Mouse (Mus musculus): ENCODE measurements around the gene March5.
A peak's percentile ranks its signal among the peaks of the same experiment; 100 is the strongest.
"Not testable (repeated sequence)": the region's sequence is repeated elsewhere in the genome, so short reads cannot be mapped to it uniquely, and the experiment has no call there.

March5 gene

DNA sequence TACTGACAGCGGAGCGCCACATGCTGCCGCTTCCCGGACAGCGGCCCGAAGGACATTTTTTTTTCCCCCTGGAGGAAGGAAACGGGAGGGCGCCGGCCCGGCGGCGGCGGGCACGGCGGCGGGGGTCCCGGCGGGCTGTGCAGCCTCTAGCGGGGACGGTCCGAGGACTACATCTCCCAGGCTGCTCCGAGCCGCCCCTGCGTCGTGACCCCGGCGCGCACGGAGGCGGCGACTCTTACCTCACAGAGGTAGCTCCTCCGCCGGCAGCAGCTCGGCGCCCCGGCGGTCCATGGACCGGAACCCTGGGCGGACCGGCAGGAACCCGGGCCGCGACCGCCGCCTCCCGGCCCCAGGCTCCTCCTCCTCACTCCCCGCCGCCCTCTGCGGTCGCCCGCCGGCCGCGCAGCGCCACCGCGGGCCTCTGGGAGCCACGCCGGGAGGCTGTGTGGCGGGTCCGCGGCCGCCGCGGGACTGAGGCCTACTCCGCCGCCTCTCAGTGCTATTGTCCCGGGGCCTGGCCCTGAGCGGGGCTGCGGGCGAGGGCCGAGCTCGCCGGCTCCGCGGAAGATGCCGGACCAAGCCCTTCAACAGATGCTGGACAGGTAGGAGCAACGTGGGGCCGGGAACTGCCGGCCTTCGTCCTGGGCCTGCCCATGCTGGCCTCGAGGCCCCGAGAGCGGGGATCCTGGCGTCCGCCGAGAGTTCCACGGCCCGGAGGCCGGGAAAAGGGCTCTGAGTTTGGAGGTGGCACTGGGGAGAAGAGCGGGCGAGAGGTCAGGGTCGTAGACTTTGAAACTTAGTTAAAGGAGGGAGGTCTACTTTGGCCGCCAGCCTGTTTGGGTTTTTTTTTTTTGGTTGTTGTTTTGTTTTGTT is at the start of gene March5:
TSS of gene March5 (plus strand) at position 241 of the 873 bp plus-strand sequence.
- peak; percentile 90 for DNase-seq (ENCODE audit: low spot score in 2 of 2)

DNA sequence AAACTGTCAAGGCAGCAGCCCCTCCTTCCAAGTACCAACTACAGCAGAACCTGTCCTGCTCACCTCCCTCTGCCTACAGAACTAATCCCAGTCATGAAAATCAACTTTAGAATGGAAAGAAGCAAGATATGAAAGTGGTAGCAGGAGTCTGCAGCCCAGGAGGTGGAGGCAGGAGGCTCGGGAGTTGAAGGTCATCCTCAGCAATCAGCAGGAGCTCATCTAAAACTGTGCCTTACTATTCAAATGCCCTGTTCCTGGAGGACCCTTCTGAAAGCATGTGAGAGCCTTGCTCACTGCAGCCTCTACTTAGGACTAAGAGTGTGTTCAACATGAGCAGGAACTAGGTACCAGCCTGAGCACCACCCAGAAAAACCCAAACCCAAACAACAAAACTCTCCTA is 35.2 kb upstream of the March5 start:
- no peak for DNase-seq (ENCODE audit: low spot score in 2 of 2)

DNA sequence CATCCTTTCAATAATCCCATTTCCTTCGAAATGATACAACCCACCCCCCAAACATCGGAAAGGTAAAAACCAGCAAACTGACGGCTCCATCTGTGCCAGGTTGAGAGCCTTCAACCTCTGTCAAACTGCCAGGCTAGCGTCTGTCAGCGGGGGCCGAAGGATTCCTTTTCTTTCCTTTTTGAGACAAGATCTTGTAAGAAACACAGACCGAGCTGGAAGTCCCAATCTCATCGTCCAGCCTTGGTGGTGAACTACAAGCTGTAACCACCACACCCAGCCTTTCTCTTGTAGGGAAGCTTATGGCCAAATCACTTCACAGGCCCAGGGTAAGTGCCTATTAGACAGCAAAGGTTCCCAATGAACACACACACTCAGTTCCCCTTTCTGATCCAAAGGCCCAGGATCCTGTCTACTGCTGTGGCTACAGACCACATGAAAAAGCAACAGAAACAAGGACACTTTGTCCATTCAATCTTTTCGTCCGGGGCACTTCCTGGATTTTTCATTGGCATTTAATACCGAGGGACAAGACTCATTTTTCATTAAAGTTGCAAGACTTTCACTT is 34.7 kb upstream of the March5 start:
- no peak for DNase-seq (ENCODE audit: low spot score in 2 of 2)

DNA sequence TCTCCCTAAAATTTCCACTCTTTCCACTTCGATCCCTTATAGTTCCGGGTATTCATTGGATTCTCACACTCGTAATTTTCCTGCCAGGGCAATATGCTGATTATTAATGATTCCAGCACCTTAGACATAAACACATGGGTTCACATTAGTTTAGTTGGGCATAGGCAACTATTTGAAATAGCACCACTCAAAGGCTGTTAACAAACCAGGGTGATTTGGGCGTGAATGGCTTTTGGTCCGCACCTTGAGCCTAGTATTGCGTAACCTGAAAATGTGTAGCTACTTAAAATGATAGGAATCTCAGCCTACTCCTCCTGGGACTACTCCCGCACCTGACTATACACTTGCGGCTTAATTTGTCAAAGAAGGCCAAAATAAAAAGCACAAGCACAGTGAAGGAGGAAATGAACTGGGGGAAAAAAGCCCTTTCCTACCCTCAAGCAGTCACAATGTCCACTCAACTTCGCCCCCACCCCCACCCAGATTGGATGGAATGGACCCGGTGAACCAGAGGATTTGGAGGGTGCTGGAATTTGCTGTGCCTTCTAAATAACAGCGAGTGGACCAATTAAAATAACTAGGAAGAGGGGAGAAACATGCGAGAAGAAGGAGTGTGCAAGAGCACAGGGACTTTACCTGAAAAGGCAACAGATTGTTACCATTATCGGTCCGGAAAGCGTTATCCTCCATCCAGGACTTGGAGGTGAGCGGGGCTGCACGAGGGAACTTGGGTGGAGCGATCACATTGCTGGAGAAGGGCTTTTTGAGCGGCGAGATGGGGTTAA is 33.8 kb upstream of the March5 start:
- DNase-seq (ENCODE audit: low spot score in 2 of 2) = no peak

DNA sequence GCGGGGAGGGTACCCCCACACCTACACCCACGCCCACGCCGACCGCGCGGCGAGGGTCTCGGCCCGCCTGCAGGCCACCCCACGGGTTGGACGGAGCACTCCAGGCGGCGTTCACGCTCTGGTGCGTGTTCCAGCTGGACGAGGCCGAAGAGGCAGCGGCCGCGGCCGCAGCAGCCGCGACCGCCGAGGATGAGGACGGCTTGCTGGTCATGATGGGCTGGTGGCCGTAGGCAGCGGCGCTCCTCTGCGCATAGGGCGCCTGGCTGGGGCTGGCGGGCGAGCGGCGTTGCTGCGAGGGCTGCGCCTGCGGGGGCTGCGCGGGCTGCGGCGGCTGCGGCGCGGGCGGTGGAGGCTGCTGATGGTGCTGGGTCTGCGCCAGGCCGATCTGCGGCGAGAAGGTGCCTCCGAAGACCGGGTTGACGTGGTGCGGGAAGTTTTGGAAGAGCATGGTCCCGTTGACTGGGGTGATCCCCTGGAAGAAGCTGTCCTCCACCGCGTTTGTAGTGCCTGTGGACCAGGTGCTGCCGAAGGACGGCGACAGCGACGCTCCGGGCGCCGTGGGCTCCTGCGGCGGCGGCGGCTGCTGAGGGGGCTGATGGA is 33.1 kb upstream of the March5 start:
- DNase-seq (ENCODE audit: low spot score in 2 of 2) = peak in 1 of 2 experiments; percentile 4

DNA sequence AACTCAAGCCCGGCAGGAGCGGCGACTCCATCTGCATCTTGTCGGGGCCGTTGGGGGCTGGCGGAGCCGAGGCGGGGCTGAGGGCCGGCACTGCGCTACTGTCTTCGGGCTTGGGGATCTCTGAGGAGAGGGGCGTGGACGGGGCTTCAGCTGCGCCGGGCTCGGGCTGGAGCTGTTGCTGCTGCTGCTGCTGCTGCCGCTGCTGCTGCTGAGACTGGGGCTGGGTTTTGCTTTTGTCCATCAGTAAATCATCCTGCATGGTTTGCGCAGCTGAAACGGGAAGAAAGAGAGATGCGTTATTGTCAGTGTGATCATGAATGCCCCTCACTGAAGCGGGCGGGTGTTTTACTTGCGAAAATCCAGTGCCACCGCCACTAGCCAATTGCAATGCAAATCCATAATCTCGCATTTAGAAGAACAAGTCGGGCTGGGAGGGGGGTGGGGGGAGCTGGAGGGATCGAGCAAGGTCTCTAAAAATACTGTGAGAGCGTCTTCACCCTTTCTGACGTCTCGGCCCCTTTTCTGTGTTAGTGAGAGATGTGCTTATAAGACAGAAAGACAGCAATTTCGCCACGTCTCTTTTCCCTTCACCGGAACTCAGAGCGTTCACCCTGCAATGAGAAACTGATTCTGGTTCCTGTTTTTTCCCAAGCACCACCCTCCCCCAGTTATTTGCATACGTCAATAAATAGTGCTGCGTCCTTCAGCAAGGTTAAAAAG is 32.5 kb upstream of the March5 start:
- DNase-seq (ENCODE audit: low spot score in 2 of 2) = peak; percentile 26 to 52

DNA sequence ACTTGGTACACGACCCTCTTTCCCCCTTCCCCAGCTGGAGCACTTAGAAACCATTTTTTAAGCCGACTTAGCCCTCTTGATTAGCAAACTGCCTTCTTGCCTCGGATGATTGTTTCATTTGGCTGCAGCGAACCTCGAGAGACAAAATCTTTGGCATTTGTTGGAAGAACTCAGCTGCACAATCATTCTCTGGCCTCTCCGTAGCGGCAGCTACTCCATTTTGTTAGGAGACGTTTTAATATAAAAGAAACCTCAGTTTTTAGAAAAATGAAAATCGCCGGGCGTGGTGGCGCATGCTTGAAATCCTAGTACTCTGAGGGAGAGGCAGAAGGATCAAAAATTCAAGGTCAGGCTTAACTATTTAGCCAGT is 31.9 kb upstream of the March5 start:
- no peak for DNase-seq (ENCODE audit: low spot score in 2 of 2)

DNA sequence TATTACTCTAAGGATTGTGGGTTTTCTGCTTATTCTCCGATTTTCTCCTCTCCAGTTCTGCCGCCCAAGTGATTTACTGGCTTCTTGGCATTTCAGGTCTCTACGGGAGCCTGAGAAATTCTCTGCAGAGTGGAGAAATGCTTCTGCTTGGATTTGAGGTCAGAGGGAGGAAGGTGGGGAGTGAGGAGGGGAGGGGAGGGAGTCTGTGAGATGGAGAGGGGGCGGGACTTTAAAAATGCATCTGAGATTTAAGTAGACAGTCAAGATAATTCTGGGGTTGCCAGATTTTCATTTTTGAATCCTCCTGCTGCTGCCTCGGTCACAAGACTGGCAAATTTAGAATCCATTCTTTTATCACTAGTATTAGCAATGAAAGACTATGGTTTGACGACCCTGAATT is 31.4 kb upstream of the March5 start:
- DNase-seq (ENCODE audit: low spot score in 2 of 2) = no peak

DNA sequence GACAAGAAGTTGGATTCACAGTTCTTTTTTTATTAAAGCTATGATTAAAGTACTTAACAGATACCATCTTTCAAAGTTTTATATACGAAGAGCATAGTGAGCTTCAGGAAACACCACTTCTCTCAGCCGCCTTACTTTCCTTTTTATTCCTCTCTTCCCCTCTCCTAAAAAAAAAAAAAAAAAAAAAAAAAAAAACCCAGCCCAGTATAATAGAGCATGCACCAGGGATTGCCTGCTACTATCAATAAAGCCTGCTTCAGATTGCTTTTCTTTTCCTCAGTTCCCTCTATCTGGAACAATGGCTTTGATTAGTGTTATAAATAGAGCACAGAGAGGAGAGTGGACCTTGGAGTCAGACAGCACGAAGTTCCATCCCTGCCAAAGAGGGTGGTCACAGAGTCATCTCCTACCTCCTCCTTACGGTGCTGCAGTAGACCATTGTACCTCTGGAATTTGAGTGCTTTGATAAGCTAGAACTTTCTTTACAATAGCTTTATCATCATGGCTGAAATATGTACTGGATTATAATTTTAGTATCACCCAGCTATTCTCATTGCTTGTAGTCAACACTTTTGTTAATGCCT is 30.4 kb upstream of the March5 start:
- DNase-seq (ENCODE audit: low spot score in 2 of 2) = no peak

DNA sequence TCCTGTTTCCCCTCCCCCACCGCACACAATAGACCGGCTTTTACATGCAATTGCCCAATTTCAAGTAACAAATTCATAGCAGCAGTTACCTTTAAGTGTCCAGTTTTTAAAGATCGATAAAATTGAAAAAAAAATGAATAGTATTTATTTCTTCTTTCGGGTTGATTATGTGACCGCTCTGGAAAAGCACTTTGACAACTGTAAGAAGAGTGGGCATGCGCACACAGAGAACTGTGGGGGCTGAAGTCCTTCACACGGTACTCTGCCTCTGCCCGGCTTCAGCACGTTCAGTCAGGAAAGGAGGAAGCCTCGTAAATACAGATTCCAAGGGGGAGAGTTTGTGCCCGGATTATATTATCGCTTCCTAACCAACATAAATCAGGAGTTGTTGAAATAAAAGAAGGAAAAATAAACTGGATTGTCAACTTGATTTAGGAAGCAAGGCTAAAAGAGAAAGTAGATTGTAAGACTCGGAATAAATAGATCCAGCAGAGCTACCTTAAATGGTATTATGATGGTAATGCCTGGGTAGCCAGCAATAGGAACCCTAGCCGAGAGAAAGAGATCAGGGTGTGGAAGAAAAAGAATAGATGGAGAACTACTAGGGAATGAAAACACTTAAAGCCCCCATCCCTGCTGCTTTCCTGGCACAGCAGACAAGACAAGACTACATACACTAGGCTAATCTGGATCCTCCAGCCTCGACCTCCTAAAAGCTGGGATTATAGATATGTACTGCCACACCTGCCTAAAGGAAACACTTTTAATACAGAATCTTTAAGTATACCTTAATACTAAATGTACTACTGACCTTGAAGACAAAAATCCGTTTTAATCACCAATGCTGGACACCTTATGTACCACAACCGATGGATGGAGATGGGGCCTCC is 29.3 kb upstream of the March5 start:
- DNase-seq (ENCODE audit: low spot score in 2 of 2) = peak; percentile 40 to 58

DNA sequence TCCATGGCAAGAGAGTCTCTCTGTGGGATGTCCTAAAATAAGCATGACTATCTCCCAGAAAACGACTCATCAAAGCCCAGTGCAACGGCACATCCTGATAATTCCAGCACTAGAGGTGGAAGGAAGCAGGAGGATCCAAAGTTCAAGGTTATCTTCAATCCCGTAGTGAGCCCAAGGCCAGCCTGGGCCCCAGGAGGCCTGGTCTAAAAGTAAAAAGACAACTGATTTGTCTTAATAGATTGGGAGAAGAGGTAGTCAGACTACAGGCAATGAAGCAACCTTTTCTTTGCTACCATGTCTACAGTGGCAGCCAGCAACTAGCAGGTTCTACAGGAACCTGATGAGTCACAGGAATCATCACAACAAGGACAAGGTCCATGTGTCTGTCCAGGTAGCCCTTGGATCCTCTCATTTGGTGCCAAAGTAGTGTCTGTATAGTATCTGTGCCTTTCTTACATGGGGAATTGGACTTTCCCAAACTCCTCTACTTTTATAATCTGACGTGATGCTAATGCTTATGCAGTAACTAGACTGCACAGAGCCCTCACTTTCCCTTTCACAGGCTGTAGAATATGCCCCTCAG is 18.9 kb upstream of the March5 start:
- no peak for DNase-seq (ENCODE audit: low spot score in 2 of 2)

DNA sequence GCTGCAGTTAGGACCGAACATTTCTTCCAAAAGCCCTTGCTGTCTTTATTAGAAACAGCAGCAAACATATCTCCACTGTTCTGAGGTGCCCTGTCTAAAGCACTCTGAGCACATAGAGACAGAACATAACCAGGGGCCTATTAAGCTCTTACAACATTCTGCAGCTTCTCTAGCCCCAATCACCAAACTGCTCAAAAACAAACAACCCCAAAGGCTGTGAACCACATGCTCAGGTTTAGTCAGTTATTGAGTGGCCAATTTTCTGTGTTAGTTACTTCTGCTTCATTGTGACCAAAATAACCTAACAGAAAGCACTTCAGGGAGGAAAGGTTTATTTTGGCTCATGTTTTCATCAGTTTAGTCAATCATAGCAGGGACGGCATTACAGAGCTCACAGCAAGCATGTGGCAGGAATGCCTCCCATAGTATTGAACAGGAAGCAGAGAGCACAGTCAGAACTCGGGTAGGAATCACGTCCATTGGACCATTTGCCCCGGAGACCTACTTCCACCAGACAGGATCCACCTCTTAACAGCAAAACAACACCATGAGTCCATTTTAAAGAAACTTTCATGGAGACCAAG is 14.8 kb upstream of the March5 start:
- no peak for DNase-seq (ENCODE audit: low spot score in 2 of 2)

DNA sequence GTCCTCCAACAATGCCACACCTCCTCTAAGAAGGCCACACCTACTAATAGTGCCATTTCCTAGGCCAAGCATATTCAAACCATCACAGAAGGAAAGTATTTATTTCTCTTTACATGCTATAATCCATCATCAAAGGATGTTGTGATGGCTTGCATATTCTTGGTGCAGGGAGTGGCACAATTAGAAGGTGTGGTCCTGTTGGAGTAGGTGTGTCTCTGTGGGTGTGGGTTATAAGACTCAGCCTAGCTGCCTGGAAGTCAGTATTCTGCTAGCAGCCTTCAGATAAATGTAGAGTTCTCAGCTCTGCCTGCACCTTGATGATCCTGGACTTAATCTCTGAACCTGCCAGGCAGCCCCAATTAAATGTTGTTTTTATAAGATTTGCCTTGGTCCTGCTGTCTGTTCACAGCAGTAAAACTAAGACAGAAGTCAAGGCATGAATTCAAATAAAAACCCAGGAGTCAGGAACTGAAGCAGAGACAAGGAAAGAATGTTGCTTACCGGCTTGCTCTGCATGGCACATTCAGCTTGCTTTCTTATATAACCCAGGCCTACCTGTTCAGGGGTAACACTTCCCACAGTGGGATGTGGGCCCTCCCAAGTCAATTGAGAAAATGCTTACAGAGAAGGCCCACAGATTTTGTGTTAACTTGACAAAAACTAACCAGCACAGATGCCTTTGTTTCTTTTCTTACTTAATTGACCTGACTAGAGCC is 9.0 kb upstream of the March5 start:
- DNase-seq (ENCODE audit: low spot score in 2 of 2) = peak in 1 of 2 experiments; percentile 30

DNA sequence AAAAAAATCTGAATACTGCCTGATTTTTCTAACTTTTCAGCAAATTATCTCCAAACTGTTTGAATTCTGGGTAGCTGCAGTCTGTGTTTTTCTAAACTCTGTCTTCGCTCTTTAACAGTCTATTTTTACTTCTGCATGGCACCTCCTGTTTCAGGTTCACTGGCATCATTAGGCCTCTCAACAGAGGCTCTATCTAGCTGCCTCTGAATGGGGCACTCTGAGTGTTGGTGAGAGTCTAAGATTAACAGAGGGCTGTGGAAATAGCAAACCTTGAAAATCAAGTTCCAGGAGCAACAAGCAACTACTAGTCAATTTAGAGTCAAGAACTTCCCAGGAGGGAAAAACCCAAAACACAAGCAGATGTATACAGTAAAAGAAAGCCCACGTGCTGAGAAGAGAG is 7.5 kb upstream of the March5 start:
- DNase-seq (ENCODE audit: low spot score in 2 of 2) = no peak

DNA sequence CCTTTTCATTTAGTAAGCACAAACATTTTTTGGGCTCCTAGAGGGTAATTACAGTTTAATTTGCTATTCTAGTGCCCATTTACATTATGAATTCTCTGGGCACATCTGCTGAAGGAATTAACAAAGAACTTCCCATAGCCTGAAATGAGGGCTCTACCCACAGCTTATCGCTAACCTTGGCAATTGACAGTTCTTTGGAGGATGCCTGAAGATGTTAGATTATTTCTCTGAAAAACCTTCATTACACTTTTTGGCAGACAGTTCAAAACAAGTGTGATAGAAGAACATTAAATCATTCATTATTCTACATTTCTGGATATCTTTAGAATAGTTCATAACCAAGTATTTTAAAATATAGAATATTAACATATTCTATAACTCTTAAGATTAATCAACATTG is 4.0 kb upstream of the March5 start:
- DNase-seq (ENCODE audit: low spot score in 2 of 2) = no peak

DNA sequence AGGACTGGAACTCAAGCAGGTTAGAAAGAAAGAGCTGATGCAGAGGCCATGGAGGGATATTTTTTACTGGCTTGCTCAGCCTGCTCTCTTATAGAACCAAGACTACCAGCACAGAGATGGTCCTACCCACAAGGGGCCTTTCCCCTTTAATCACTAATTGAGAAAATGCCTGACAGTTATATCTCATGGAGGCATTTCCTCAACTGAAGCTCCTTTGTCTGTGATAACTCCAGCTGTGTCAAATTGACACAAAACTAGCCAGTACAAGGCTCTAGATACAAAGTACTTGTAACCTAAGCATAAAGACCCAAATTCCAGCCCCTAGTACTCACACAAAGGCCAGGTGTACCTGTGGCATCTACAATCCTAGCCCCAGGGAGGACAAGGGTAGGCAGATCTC is 2.2 kb upstream of the March5 start:
- DNase-seq (ENCODE audit: low spot score in 2 of 2) = not testable (repeated sequence)

DNA sequence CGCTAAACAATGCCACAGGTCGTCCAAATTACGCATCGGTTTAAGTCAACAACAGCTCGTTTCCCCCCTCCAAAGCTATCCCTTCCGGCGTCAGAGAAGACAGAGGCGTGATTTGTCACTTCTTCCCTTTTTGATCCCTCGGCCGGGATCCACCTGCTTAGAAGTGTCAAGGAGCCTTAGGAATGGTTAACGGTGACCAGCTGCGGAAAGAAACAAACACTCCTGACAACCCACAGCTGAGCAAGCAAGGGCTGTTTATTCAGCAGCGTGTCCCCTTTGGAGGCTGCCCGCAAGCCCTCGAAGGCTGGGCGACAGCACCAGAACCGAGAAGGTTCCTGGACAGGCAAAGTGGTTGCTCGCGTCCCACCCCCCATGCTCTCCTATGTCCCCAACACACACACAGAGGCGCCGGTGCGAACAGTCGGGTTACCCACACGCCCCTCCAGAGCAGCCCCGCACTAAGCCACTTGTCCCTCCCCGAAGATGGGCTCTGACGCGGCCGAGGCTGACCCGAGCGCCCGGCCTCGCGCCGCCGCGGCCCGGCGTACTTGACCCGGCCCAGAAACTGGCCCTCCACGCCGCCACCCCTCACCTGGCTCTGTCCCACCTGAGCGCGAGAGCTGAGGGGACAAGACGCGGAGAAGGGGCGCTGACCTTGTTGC is 571 bp upstream of the March5 start:
- peak; percentile 21 to 32 for DNase-seq (ENCODE audit: low spot score in 2 of 2)

DNA sequence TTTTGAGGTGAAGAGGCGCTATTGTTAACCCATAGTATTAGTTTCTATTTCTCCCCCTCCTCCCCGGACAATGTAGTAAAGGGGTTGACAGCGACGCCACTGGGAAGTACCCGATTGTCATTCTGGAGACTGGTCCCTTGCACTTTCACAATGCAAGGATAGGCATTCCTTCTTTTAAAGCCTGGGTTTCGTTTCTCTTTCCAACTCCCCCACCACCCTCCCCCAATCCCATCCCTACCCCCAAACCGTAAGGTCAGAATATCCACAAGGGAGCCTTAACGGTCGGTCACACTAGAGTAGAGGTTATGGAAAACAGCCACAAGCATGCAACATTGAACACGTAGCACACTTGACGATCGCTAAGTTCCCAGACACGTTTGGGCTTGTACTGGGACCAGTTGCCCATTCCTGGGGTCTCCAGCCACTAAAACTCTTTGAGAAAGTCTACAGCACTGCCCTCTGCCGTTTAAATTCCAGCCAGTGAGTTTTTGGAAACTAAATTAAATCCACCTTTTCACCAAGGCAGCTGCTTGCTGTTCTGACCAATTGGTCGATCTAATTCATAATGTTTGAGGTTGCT is 923 bp downstream of the March5 start, which contains the start of gene Cpeb3:
TSS of gene Cpeb3 (minus strand) at position 426 of the 580 bp plus-strand sequence.
- DNase-seq (ENCODE audit: low spot score in 2 of 2) = peak; percentile 14 to 43
